Comparison of ENCODE assay signal across 8 mouse cellular contexts in genomic region chr17:26243471-26244100, GRCm38 (mm10). TPM values are rescaled to one million over a fixed set of nuclear protein-coding genes. Genes with fewer than 3 reads are reported as not detected.
DNase-seq lines count a peak whose midpoint lies in the region; ATAC-seq and TF ChIP-seq lines count a peak whose summit lies in the region.

No protein-coding gene starts in this region.

- TF ChIP-seq CTCF in ES-Bruce4 (IDR thresholded peaks at IDR 0.05; ENCODE audit: low read depth, low read length), result peak; percentile 47

- WGBS in embryonic facial prominence, embryonic 10.5 days, result under 1% methylated on average over 32 of the region's 32 CpGs
- 1% methylated on average over 32 of the region's 32 CpGs for WGBS in heart, embryonic 13.5 days

- TF ChIP-seq EP300 in ES-Bruce4 (IDR thresholded peaks at IDR 0.05; ENCODE audit: insufficient read depth, low read depth, low read length), result no peak

- peak; percentile 92 for DNase-seq in A20 (ENCODE audit: low read depth, low spot score)
- DNase-seq in embryonic facial prominence, embryonic 10.5 days (ENCODE audit: low spot score), result no peak
- DNase-seq in kidney, postnatal 4 days, result peak; percentile 74 to 87
- DNase-seq in spleen, postnatal 14 days (ENCODE audit: low spot score in 2 of 2), result peak; percentile 33 to 43
- no peak for DNase-seq in yolk sac, embryonic 10.5 days (ENCODE audit: low spot score)

- no peak for TF ChIP-seq POLR2A in ES-Bruce4 (IDR thresholded peaks at IDR 0.05; ENCODE audit: insufficient read depth, low read length)

- H3K36me3 ChIP-seq in ES-Bruce4 (ENCODE audit: control insufficient read depth, insufficient read depth, low read length, poor library complexity, severe bottlenecking), result no peaks in the 10 kb centered on the region
- H3K36me3 ChIP-seq in embryonic facial prominence, embryonic 10.5 days (replicated peaks), result no peaks in the 10 kb centered on the region
- H3K36me3 ChIP-seq in heart, embryonic 13.5 days, result no peaks in the 10 kb centered on the region

- H3K27ac ChIP-seq in ES-Bruce4 (ENCODE audit: insufficient read depth, low read length), result peak overlapping the region; percentile 17
- H3K27ac ChIP-seq in embryonic facial prominence, embryonic 10.5 days (replicated peaks), result peak overlapping the region; percentile 76
- peak overlapping the region; percentile 87 for H3K27ac ChIP-seq in heart, embryonic 13.5 days (replicated peaks)

- H3K9me3 ChIP-seq in ES-Bruce4 (replicated peaks; ENCODE audit: control insufficient read depth, insufficient read depth, low read length, poor library complexity, severe bottlenecking), result no peaks in the 10 kb centered on the region
- H3K9me3 ChIP-seq in embryonic facial prominence, embryonic 10.5 days, result no peaks in the 10 kb centered on the region
- H3K9me3 ChIP-seq in heart, embryonic 13.5 days, result no peaks in the 10 kb centered on the region

- H3K9ac ChIP-seq in ES-Bruce4 (ENCODE audit: low read depth, poor library complexity, severe bottlenecking), result peak overlapping the region; percentile 69
- peak overlapping the region; percentile 87 for H3K9ac ChIP-seq in heart, embryonic 13.5 days

- ATAC-seq in heart, embryonic 13.5 days (ENCODE audit: extremely low read depth, insufficient number of reproducible peaks, low FRiP score, low TSS enrichment), result peak; percentile 53
- peak; percentile 68 for ATAC-seq in megakaryocyte, adult 5-6 weeks (ENCODE audit: poor library complexity, severe bottlenecking)

- H3K4me1 ChIP-seq in ES-Bruce4 (ENCODE audit: control insufficient read depth, insufficient read depth, low read length), result no peaks in the 10 kb centered on the region
- peaks cover 16% of the 10 kb centered on the region for H3K4me1 ChIP-seq in embryonic facial prominence, embryonic 10.5 days
- H3K4me1 ChIP-seq in heart, embryonic 13.5 days, result peaks cover 31% of the 10 kb centered on the region

- peak overlapping the region; percentile 92 for H3K4me3 ChIP-seq in ES-Bruce4 (ENCODE audit: low read depth, low read length)
- H3K4me3 ChIP-seq in embryonic facial prominence, embryonic 10.5 days, result peak overlapping the region; percentile 65
- H3K4me3 ChIP-seq in heart, embryonic 13.5 days, result peak overlapping the region; percentile 64

- no peaks in the 10 kb centered on the region for H3K27me3 ChIP-seq in ES-Bruce4 (ENCODE audit: control insufficient read depth, insufficient read depth, low read length, poor library complexity, severe bottlenecking)
- no peaks in the 10 kb centered on the region for H3K27me3 ChIP-seq in embryonic facial prominence, embryonic 10.5 days (replicated peaks; ENCODE audit: low read depth, poor library complexity, severe bottlenecking)
- peaks cover 8% of the 10 kb centered on the region; the same call in 1 of the 2 replicates for H3K27me3 ChIP-seq in heart, embryonic 13.5 days (replicated peaks)

- peak overlapping the region; percentile 89 for H3K4me2 ChIP-seq in heart, embryonic 13.5 days

RNA-seq across cellular contexts. Expression of gene Fam234a, which starts 0.5 kb away (rescaled TPM):
- 23.7 and 26.6 TPM in 2 replicates for polyA plus RNA-seq in ES-Bruce4 (2011; ENCODE audit: insufficient read depth, insufficient read length, low read depth, missing spikeins)
- 26.8 and 27.6 TPM in 2 replicates for polyA plus RNA-seq in embryonic facial prominence, embryonic 10.5 days (2016; fragmentation: Nextera tagmentation; extraction: Ambion mirVana)
- 44.9 and 45.0 TPM in 2 replicates for polyA plus RNA-seq in heart, embryonic 13.5 days (2015; fragmentation: Nextera tagmentation; extraction: Ambion mirVana)
- total RNA-seq in megakaryocyte, adult 5-6 weeks (2015), result 24.5 and 28.1 TPM in 2 replicates
- total RNA-seq in megakaryocyte, adult 5-6 weeks (2017), result 27.7 and 28.6 TPM in 2 replicates

RNA-seq across cellular contexts. Expression of gene Luc7l, which starts 9.1 kb away (rescaled TPM):
- polyA plus RNA-seq in ES-Bruce4 (2011; ENCODE audit: insufficient read depth, insufficient read length, low read depth, missing spikeins), result 105 and 110 TPM in 2 replicates
- polyA plus RNA-seq in embryonic facial prominence, embryonic 10.5 days (2016; fragmentation: Nextera tagmentation; extraction: Ambion mirVana), result 135 and 138 TPM in 2 replicates
- polyA plus RNA-seq in heart, embryonic 13.5 days (2015; fragmentation: Nextera tagmentation; extraction: Ambion mirVana), result 54.2 and 56.8 TPM in 2 replicates
- 29.9 and 36.5 TPM in 2 replicates for total RNA-seq in megakaryocyte, adult 5-6 weeks (2015)
- 50.6 and 52.7 TPM in 2 replicates for total RNA-seq in megakaryocyte, adult 5-6 weeks (2017)

RNA-seq across cellular contexts. Expression of gene Arhgdig, which starts 36.0 kb away (rescaled TPM):
- polyA plus RNA-seq in ES-Bruce4 (2011; ENCODE audit: insufficient read depth, insufficient read length, low read depth, missing spikeins), result 9.5 and 9.8 TPM in 2 replicates
- polyA plus RNA-seq in embryonic facial prominence, embryonic 10.5 days (2016; fragmentation: Nextera tagmentation; extraction: Ambion mirVana), result 8.5 and 13.4 TPM in 2 replicates
- 3.9 and 5.1 TPM in 2 replicates for polyA plus RNA-seq in heart, embryonic 13.5 days (2015; fragmentation: Nextera tagmentation; extraction: Ambion mirVana)
- not detected in 2 replicates for total RNA-seq in megakaryocyte, adult 5-6 weeks (2015)
- total RNA-seq in megakaryocyte, adult 5-6 weeks (2017), result not detected in 2 replicates

RNA-seq across cellular contexts. Expression of gene Rgs11, which starts 40.8 kb away (rescaled TPM):
- 2.4 and 4.2 TPM in 2 replicates for polyA plus RNA-seq in ES-Bruce4 (2011; ENCODE audit: insufficient read depth, insufficient read length, low read depth, missing spikeins)
- polyA plus RNA-seq in embryonic facial prominence, embryonic 10.5 days (2016; fragmentation: Nextera tagmentation; extraction: Ambion mirVana), result 1.5 and 4.7 TPM in 2 replicates
- 8.6 and 9.3 TPM in 2 replicates for polyA plus RNA-seq in heart, embryonic 13.5 days (2015; fragmentation: Nextera tagmentation; extraction: Ambion mirVana)
- total RNA-seq in megakaryocyte, adult 5-6 weeks (2015), result not detected in 2 replicates
- 0.55 TPM in 1 of 2 replicates, not detected in the other for total RNA-seq in megakaryocyte, adult 5-6 weeks (2017)

RNA-seq across cellular contexts. Expression of gene Pdia2, which starts 44.7 kb away (rescaled TPM):
- polyA plus RNA-seq in ES-Bruce4 (2011; ENCODE audit: insufficient read depth, insufficient read length, low read depth, missing spikeins), result 0.43 TPM in 1 of 2 replicates, not detected in the other
- 0.31 and 1.1 TPM in 2 replicates for polyA plus RNA-seq in embryonic facial prominence, embryonic 10.5 days (2016; fragmentation: Nextera tagmentation; extraction: Ambion mirVana)
- 0.47 and 3.1 TPM in 2 replicates for polyA plus RNA-seq in heart, embryonic 13.5 days (2015; fragmentation: Nextera tagmentation; extraction: Ambion mirVana)
- 0.60 and 4.2 TPM in 2 replicates for total RNA-seq in megakaryocyte, adult 5-6 weeks (2015)
- 0.28 and 0.55 TPM in 2 replicates for total RNA-seq in megakaryocyte, adult 5-6 weeks (2017)

Comparison
In these comparisons a context has a peak if more than half of its experiments do, and no peak if none do; other contexts are left out.
1. DNase-seq: peak in A20 (single experiment), kidney, postnatal 4 days (2 of 2) and spleen, postnatal 14 days (2 of 2); none in embryonic facial prominence, embryonic 10.5 days (single experiment) and yolk sac, embryonic 10.5 days (single experiment).
2. H3K27ac ChIP-seq: peak in every context shown above with its lines; median percentile 87 in heart, embryonic 13.5 days; 76 in embryonic facial prominence, embryonic 10.5 days; 17 in ES-Bruce4.
3. Peak in every context shown above with its lines, with median percentiles within 50 percentile points of each other: H3K4me3 ChIP-seq.